Mouse (Mus musculus): ENCODE measurements around the gene Ier2.
"Not testable (repeated sequence)": the region's sequence is repeated elsewhere in the genome, so short reads cannot be mapped to it uniquely, and the experiment has no call there.

Ier2 gene

GRCm38 (mm10) chr8:84698929-84699401 is 36.3 kb upstream of the Ier2 start:
- no peak for DNase-seq (ENCODE audit: low read depth in 1 of 2, low spot score in 2 of 2)

DNA sequence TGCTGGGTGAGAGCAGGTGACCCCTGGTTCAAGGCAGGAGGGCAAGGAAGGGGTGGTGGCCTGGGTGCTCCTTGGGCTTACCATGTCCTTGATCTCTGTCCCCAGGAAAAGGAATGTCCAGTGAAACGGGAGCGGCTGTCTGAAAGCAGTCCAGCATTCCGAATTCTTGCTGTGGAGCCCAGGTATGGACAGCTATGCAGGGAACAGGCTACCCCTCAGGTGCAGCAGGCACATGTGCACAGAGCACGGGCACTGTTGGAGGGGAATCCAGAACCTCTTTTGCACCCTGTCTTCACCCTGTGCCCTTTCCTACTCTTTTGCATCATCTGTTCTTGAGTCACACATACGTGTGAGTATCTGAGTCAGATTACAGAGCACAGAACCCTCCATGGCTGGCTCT is 35.6 kb upstream of the Ier2 start:
- DNase-seq (ENCODE audit: low read depth in 1 of 2, low spot score in 2 of 2) = no peak

DNA sequence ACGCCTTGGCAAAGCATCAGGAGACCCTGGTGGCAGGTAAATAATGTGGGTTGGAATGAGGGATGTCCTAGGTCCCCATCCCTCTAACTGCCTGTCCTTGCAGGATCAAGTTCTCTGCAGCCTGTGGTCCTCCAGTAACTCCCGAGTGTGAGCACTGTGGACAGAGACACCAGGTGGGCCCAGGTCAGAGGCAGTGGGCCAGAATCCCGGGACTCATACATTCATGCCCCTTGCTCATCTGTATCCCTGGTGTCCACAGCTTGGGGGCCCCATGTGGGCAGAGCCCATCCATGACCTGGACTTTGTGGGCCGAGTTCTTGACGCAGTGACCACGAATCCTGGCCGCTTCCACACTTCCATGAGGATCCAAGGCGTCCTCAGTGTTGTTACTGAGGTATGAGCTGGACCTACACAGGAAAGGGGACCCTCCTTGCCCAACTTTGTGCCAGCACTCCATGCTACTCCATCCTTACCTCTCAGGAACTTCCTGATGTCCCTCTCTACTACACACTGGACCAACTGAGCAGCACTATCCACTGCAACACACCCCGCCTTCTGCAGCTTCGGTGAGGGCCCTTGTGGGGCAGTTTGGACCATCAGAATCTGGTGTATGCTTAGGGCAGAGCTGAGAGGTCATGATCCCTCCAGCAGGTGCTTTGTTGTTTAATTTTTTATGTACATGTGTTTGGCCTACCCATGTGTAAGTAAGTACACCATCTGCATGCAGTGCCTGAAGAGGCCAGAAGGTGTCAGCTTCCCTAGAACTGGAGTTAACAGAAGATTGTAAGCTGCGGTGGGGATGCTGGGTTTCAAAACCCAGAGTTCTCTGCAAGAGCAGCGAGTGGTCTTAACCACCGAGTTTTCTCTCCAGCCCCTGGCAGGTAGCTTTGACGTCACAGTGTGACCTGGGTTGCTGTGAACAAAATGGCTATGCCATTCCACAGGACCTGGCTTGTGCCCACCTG is 34.8 kb upstream of the Ier2 start:
- peak in 1 of 2 experiments; percentile 49 for DNase-seq (ENCODE audit: low read depth in 1 of 2, low spot score in 2 of 2)

DNA sequence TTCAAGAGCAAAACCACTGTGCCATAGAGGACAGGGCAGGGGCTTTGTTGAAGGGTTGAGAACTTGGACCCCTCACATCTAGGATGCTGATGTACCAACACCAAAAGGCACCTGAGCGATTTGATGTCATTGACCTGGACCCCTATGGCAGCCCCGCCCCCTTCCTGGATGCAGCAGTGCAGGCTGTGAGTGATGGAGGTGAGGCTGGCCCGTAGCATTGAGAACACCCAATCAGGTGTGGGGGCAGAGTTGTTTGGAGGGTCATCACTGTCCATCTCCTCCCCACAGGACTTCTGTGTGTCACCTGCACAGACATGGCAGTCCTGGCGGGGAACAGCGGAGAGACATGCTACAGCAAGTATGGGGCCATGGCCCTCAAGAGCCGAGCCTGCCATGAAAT is 32.5 kb upstream of the Ier2 start:
- no peak for DNase-seq (ENCODE audit: low read depth in 1 of 2, low spot score in 2 of 2)

- DNase-seq (ENCODE audit: low read depth in 1 of 2, low spot score in 2 of 2) = no peak
These were observed 30.7 kb upstream of the Ier2 start for GRCm38 (mm10) chr8:84693332-84693731.

GRCm38 (mm10) chr8:84689091-84689915 is 26.7 kb upstream of the Ier2 start:
- peak in 1 of 2 experiments; percentile 73 for DNase-seq (ENCODE audit: low read depth in 1 of 2, low spot score in 2 of 2)

- DNase-seq (ENCODE audit: low read depth in 1 of 2, low spot score in 2 of 2) = peak; percentile 56 to 78
These were observed 25.1 kb upstream of the Ier2 start, which contains the start of gene Nacc1 for GRCm38 (mm10) chr8:84687705-84688100. TSS of gene Nacc1 (minus strand) at chr8:84687862.

DNA sequence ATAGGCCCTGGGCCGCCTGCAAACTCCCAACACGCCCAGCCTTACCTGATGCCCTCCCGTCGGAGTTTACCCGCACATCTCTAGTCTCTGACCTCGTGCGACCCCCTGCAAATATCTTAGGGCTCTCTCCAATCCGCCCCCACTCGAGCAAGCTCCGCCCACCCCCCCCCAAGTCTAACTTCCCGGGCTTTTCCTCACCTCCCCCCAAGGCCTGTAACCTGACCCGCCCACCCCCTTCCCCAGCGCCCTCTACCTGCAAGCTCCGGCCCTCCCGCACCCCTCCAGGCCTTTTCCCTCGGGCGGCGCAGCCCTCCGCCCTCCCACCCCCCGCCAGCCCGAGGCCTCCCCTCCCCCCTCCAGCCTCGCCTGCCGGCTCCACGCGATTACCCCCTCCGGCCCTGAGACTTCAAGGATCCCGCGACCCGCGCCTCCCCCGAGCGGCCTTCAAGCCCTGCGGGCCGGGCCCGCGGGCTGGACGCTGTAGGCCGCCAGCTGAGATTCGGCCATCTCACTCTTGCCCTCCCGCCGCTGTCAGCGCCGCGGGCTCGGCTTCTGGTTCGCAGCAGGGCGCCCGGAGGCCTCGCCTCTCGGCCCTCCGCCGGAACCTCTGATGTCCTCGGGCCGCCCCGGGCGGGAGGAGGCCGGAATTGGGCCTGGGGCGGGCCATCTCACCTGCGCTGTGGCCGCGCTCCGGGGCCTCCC is 24.5 kb upstream of the Ier2 start:
- no peak for DNase-seq (ENCODE audit: low read depth in 1 of 2, low spot score in 2 of 2)

DNA sequence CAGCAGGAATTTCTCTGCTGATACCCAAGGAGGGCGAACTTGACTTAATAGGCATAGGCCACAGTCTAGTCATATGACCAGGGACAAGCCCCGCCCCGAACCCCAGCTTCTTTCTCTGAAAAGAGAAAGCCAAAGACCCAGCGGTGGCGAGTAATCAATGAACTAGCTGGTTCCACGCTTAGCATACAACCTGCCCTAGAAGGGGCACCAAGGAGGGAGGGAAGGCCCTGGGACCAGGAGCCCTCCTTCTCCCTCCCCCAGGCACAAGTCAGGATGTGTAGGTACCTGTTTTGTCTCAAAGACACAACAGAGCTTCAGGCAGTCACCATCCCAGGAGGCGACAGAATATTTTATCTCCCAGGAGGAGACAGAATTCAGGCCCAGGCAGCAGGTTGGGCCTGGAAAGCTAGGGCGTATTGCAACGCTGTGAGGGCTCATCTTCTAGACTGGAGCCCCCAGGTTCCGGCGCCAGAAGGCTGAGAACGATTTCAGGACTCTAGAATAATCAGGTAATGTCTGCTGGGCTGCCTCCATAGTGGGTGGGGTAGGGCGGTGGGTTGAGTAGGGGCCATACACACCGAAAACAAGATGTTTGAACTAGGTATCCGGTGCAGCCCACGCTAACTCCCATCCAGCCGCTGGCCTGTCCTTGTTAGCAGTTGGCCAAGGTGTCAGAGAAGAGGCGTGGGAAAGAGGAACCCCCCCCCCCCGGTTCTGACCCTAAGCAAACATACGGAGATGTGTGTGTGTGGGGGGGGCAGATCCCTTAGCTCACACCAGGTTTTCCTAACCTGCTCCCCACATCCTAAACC is 23.7 kb upstream of the Ier2 start, which contains the start of gene Trmt1:
Trmt1 (plus strand) TSS at position 117 of the 812 bp plus-strand sequence.
- no peak for DNase-seq (ENCODE audit: low read depth in 1 of 2, low spot score in 2 of 2)

DNA sequence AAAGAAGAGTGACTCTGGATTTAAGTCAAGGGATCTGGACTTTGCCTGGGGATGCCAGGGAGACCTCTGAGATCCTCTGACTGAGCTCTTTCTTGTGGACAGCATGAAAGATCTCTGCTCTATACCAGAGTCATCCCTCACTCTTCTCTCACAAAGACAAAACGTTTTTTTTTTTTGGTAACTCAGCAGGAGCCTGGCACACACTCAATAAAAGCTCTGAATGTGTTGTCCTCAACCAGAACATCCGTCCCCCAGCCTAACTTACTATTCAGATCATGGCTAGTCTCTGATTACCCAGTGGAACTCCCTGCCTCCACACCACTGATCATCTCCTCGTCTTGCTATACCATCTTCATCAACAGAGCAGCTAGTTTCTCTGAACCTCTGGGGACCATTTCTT is 21.9 kb upstream of the Ier2 start:
- no peak for DNase-seq (ENCODE audit: low read depth in 1 of 2, low spot score in 2 of 2)

DNA sequence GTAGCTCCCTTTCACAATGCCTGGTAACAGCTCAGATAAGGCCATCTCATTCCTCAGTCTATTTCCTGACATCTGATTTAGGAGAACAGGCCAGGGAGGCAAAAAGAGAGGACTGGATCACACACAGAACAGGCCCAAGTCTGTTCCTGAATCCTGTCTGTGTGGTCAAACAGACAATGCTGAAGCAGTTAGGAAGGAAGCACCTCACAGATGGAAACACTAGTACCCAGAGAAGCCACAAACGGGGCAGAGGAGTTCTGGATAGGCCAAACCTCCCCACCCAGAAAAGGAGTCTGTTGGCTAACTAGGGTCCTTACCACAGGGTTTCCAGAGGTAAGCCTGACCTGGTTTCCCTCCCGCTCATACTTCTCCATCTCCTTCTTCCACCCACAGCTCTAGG is 19.6 kb upstream of the Ier2 start:
- DNase-seq (ENCODE audit: low read depth in 1 of 2, low spot score in 2 of 2) = no peak

DNA sequence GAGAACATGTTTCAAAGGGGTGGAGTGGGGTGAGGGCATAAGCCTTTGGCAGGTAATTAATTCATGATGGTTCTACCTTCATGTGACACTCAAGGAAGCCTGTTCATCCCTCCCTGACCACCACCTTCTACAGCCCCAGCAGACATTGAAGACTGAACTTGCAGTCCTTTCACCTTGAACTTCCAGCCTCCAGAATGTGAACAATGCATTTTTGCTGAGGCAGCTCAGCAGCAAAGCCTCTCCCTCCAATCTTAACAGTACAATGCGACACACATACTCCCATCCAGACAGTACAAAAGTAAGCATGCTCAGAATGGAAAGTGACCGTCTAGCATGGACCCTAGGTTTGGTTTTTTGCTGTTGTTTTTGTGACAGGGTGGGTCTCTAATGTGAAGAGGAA is 18.8 kb upstream of the Ier2 start:
- no peak for DNase-seq (ENCODE audit: low read depth in 1 of 2, low spot score in 2 of 2)

- DNase-seq (ENCODE audit: low read depth in 1 of 2, low spot score in 2 of 2) = no peak
These were observed 14.7 kb upstream of the Ier2 start for GRCm38 (mm10) chr8:84677305-84677704.

GRCm38 (mm10) chr8:84670295-84671006 is 7.8 kb upstream of the Ier2 start:
- DNase-seq (ENCODE audit: low read depth in 1 of 2, low spot score in 2 of 2) = not testable (repeated sequence)

DNA sequence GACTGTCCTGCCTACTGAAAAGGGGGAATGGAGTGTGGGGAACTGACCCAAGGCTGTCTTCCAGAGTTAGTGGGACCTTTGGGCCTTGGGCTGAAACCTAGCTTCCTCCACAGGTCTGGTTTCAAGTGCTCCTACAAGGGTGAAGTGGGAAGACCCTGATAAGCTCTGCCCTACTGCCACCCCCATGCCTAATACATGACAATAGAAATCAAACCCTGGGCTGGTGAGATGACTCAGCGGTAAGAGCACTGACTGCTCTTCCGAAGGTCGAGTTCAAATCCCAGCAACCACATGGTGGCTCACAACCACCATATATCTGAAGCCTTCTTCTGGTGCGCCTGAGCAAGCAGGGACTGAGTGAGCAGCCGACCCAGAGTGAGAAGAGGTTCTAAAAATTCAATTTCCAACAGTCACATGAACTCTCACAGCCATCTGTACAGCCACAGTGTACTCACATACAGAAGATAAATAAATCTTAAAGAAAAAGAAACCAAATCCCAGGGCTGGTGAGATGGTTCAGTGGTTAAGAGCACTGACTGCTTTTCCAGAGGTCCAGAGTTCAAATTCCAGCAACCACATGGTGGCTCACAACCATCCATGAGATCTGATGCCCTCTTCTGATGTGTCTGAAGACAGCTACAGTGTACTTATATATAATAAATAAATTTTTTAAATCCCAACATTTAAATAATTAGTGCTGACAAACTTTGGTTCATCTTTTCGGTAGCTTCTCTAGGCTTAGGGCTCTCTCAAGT is 6.3 kb upstream of the Ier2 start:
- no peak for DNase-seq (ENCODE audit: low read depth in 1 of 2, low spot score in 2 of 2)

- no peak for DNase-seq (ENCODE audit: low read depth in 1 of 2, low spot score in 2 of 2)
These were observed 5.4 kb upstream of the Ier2 start for GRCm38 (mm10) chr8:84668081-84668480.

GRCm38 (mm10) chr8:84665385-84665893 is 2.8 kb upstream of the Ier2 start:
- DNase-seq (ENCODE audit: low read depth in 1 of 2, low spot score in 2 of 2) = no peak

GRCm38 (mm10) chr8:84664566-84665384 is 2.1 kb upstream of the Ier2 start:
- DNase-seq (ENCODE audit: low read depth in 1 of 2, low spot score in 2 of 2) = peak in 1 of 2 experiments; percentile 52
